Mouse (Mus musculus): Measurements from ENCODE around the gene Mrpl12.

The Mrpl12 gene

GRCm38 (mm10) chr11:120484265-120484981 is at the start of gene Mrpl12:
TSS of gene Mrpl12 (plus strand) at chr11:120484613.
- peak; percentile 92 for DNase-seq (ENCODE audit: low spot score)

GRCm38 (mm10) chr11:120437152-120437856 is 47.1 kb upstream of the Mrpl12 start, which contains the start of gene Nploc4:
TSS of gene Nploc4 (minus strand) at chr11:120437708.
- peak; percentile 89 for DNase-seq (ENCODE audit: low spot score)

- DNase-seq (ENCODE audit: low spot score): no peak
These were observed 46.5 kb upstream of the Mrpl12 start for GRCm38 (mm10) chr11:120437857-120438385.

- no peak for DNase-seq (ENCODE audit: low spot score)
These were observed 42.1 kb upstream of the Mrpl12 start, which contains the start of gene Tspan10 for GRCm38 (mm10) chr11:120442344-120442743. TSS of gene Tspan10 (plus strand) at chr11:120442644.

- no peak for DNase-seq (ENCODE audit: low spot score)
These were observed 41.6 kb upstream of the Mrpl12 start for GRCm38 (mm10) chr11:120442765-120443280.

- DNase-seq (ENCODE audit: low spot score): no peak
These were observed 40.3 kb upstream of the Mrpl12 start for GRCm38 (mm10) chr11:120444106-120444505.

GRCm38 (mm10) chr11:120445475-120445874 is 38.9 kb upstream of the Mrpl12 start:
- no peak for DNase-seq (ENCODE audit: low spot score)

GRCm38 (mm10) chr11:120447179-120447578 is 37.2 kb upstream of the Mrpl12 start:
- no peak for DNase-seq (ENCODE audit: low spot score)

GRCm38 (mm10) chr11:120452246-120452645 is 32.2 kb upstream of the Mrpl12 start:
- DNase-seq (ENCODE audit: low spot score): no peak

GRCm38 (mm10) chr11:120453306-120453705 is 31.1 kb upstream of the Mrpl12 start, which contains the start of gene Pde6g:
TSS of gene Pde6g (minus strand) at chr11:120453500.
- no peak for DNase-seq (ENCODE audit: low spot score)

GRCm38 (mm10) chr11:120454965-120455364 is 29.4 kb upstream of the Mrpl12 start:
- no peak for DNase-seq (ENCODE audit: low spot score)

GRCm38 (mm10) chr11:120455413-120455812 is 29.0 kb upstream of the Mrpl12 start:
- no peak for DNase-seq (ENCODE audit: low spot score)

- DNase-seq (ENCODE audit: low spot score): peak; percentile 16
These were observed 27.0 kb upstream of the Mrpl12 start for GRCm38 (mm10) chr11:120457370-120457769.

GRCm38 (mm10) chr11:120457772-120458751 is 26.4 kb upstream of the Mrpl12 start, which contains the start of the genes Oxld1 and Ccdc137:
TSS of gene Oxld1 (minus strand) at chr11:120458068.
TSS of gene Ccdc137 (plus strand) at chr11:120458115.
- DNase-seq (ENCODE audit: low spot score): peak; percentile 87

- no peak for DNase-seq (ENCODE audit: low spot score)
These were observed 25.4 kb upstream of the Mrpl12 start for GRCm38 (mm10) chr11:120458847-120459597.

- DNase-seq (ENCODE audit: low spot score): no peak
These were observed 20.9 kb upstream of the Mrpl12 start for GRCm38 (mm10) chr11:120463536-120463935.

- DNase-seq (ENCODE audit: low spot score): no peak
These were observed 20.0 kb upstream of the Mrpl12 start for GRCm38 (mm10) chr11:120464365-120464764.

- no peak for DNase-seq (ENCODE audit: low spot score)
These were observed 18.9 kb upstream of the Mrpl12 start for GRCm38 (mm10) chr11:120465521-120465920.

- DNase-seq (ENCODE audit: low spot score): peak; percentile 98
These were observed 17.2 kb upstream of the Mrpl12 start, which contains the start of gene Arl16 for GRCm38 (mm10) chr11:120467051-120467735. TSS of gene Arl16 (minus strand) at chr11:120467607.

- DNase-seq (ENCODE audit: low spot score): no peak
These were observed 16.7 kb upstream of the Mrpl12 start for GRCm38 (mm10) chr11:120467736-120468092.

Measured in yolk sac, embryonic 10.5 days (tissue).